ENCODE assay signal across 17 mouse cellular contexts in the genomic region with DNA sequence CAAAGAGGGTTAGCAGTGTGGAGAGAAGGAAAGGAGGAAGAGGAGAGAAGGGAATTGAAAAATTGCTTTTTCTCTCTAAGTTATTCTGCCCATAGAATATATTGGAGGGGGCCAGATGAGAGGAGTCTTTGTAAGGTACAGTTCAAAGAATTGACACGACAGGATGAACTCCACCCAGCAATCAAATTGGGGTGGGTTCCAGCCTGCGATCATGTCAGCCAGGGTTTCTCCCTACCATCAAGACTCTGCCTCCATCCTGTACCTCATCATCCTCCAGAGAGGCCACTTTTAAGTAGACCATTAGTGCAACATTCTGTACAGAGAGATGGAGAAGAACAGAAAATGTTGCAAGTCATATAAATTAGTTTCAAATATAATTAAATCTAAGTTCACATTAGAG. TPM values are rescaled to one million over a fixed set of nuclear protein-coding genes. Genes with fewer than 3 reads are reported as not detected.
DNase-seq lines count a peak whose midpoint lies in the region; ATAC-seq and TF ChIP-seq lines count a peak whose summit lies in the region.
"Had no signal": no experiment of that assay in that cellular context is flagged by ENCODE, and none has a peak within 500 bp of the region (broad histone marks: within the 10 kb centered on the region; RNA-seq: fewer than 3 reads in every experiment).

No protein-coding gene starts in this region.

- H3K4me1 ChIP-seq in heart, embryonic 13.5 days, result peaks cover 24% of the 10 kb centered on the region
- H3K4me1 ChIP-seq in kidney, embryonic 16.5 days (ENCODE audit: insufficient read depth, low read length), result peaks cover 8% of the 10 kb centered on the region
- H3K4me1 ChIP-seq in lung, adult 2 months (ENCODE audit: control insufficient read depth, insufficient read depth, low read length), result peaks cover 9% of the 10 kb centered on the region
- H3K4me1 ChIP-seq: liver, embryonic 15.5 days had no signal

- H3K4me2 ChIP-seq in heart, embryonic 13.5 days, result 0 out of 2 replicates have a peak overlapping the region, but pooled peaks have one; percentile 12
- H3K4me2 ChIP-seq in kidney, embryonic 16.5 days (replicated peaks; ENCODE audit: low read depth, low read length), result peak overlapping the region; percentile 24; the same call in 1 of the 2 replicates
- H3K4me2 ChIP-seq: hindbrain, embryonic 15.5 days; intestine, embryonic 15.5 days; limb, embryonic 12.5 days; liver, embryonic 15.5 days; midbrain, embryonic 13.5 days; neural tube, embryonic 12.5 days had no signal

- no peaks in the 10 kb centered on the region for H3K36me3 ChIP-seq in heart, embryonic 13.5 days
- H3K36me3 ChIP-seq in kidney, embryonic 16.5 days (ENCODE audit: insufficient read depth, low read length), result no peaks in the 10 kb centered on the region
- H3K36me3 ChIP-seq: embryonic facial prominence, embryonic 10.5 days; hindbrain, embryonic 15.5 days; intestine, embryonic 15.5 days; limb, embryonic 12.5 days; liver, embryonic 15.5 days; midbrain, embryonic 13.5 days; neural tube, embryonic 12.5 days had no signal

- no peak overlapping the region for H3K4me3 ChIP-seq in heart, embryonic 13.5 days
- H3K4me3 ChIP-seq in kidney, embryonic 16.5 days (ENCODE audit: low read length), result peak overlapping the region; percentile 49
- H3K4me3 ChIP-seq in lung, adult 2 months (replicated peaks; ENCODE audit: extremely low read depth, low read depth, low read length), result peak overlapping the region; percentile 58
- H3K4me3 ChIP-seq: embryonic facial prominence, embryonic 10.5 days; hindbrain, embryonic 15.5 days; intestine, embryonic 15.5 days; limb, embryonic 12.5 days; liver, embryonic 15.5 days; midbrain, embryonic 13.5 days; neural tube, embryonic 12.5 days had no signal

- no peaks in the 10 kb centered on the region for H3K27me3 ChIP-seq in heart, embryonic 13.5 days (replicated peaks)
- H3K27me3 ChIP-seq in kidney, embryonic 16.5 days (ENCODE audit: insufficient read depth, low read length), result no peaks in the 10 kb centered on the region
- H3K27me3 ChIP-seq: hindbrain, embryonic 15.5 days; intestine, embryonic 15.5 days; liver, embryonic 15.5 days; midbrain, embryonic 13.5 days; neural tube, embryonic 12.5 days had no signal

- no peaks in the 10 kb centered on the region for H3K9me3 ChIP-seq in heart, embryonic 13.5 days
- no peaks in the 10 kb centered on the region for H3K9me3 ChIP-seq in kidney, embryonic 16.5 days (ENCODE audit: low read length)
- H3K9me3 ChIP-seq: embryonic facial prominence, embryonic 10.5 days; hindbrain, embryonic 15.5 days; intestine, embryonic 15.5 days; limb, embryonic 12.5 days; liver, embryonic 15.5 days; midbrain, embryonic 13.5 days; neural tube, embryonic 12.5 days had no signal

- intact Hi-C loops in heart, postnatal 36 days (cut with DNase I), result loop anchor here (5.0 kb wide), 1 partner anchor 58 kb away; no protein-coding TSS in a partner anchor

- no peak overlapping the region for H3K27ac ChIP-seq in heart, embryonic 13.5 days (replicated peaks)
- no peak overlapping the region for H3K27ac ChIP-seq in kidney, embryonic 16.5 days (ENCODE audit: low read length)
- H3K27ac ChIP-seq: embryonic facial prominence, embryonic 10.5 days; hindbrain, embryonic 15.5 days; intestine, embryonic 15.5 days; limb, embryonic 12.5 days; liver, embryonic 15.5 days; midbrain, embryonic 13.5 days; neural tube, embryonic 12.5 days; stomach, postnatal 0 days had no signal

- no peak for TF ChIP-seq CTCF in lung, adult 2 months (IDR thresholded peaks at IDR 0.05; ENCODE audit: insufficient read depth, low read length)

- WGBS in heart, embryonic 13.5 days, result 64% methylated on average over 2 of the region's 2 CpGs
- 69% methylated on average over 2 of the region's 2 CpGs for WGBS in kidney, embryonic 16.5 days
- 38% methylated on average over 2 of the region's 2 CpGs for WGBS in lung, adult 2 months

- no peak for ATAC-seq in heart, embryonic 13.5 days (ENCODE audit: extremely low read depth, insufficient number of reproducible peaks, low FRiP score, low TSS enrichment)
- no peak for ATAC-seq in kidney, embryonic 16.5 days (ENCODE audit: low FRiP score, low TSS enrichment)
- ATAC-seq: intestine, embryonic 15.5 days; midbrain, embryonic 13.5 days had no signal

- no peak overlapping the region for H3K9ac ChIP-seq in heart, embryonic 13.5 days
- no peak overlapping the region for H3K9ac ChIP-seq in kidney, embryonic 16.5 days (replicated peaks; ENCODE audit: low read length)
- H3K9ac ChIP-seq: hindbrain, embryonic 15.5 days; intestine, embryonic 15.5 days; limb, embryonic 12.5 days; liver, embryonic 15.5 days; midbrain, embryonic 13.5 days; neural tube, embryonic 12.5 days had no signal

- no peak for DNase-seq in heart, postnatal 36 days
- DNase-seq in kidney, postnatal 4 days, result no peak
- DNase-seq in lung, adult 2 months, result no peak
- no peak for DNase-seq in lung, postnatal 25 days (ENCODE audit: low spot score)
- DNase-seq in adrenal gland, postnatal 10 days, result no peak
- DNase-seq: cerebellum, adult 8-10 months had no signal

- TF ChIP-seq POLR2A in lung, adult 2 months (IDR thresholded peaks at IDR 0.05; ENCODE audit: borderline replicate concordance, extremely low read depth, low read depth, low read length), result no peak

RNA-seq across cellular contexts. Expression of a gene that starts 2.3 kb away (rescaled TPM):
- polyA plus RNA-seq in heart, embryonic 13.5 days (2015; fragmentation: Nextera tagmentation; extraction: Ambion mirVana), result 13.1 and 13.8 TPM in 2 replicates
- 100 to 1,000 TPM in 1 of 2 experiments, 10 to 100 TPM in 1; 76.3 to 113 TPM for total RNA-seq in heart, postnatal 36 days (2021)
- 28.8 and 29.0 TPM in 2 replicates for polyA plus RNA-seq in kidney, embryonic 16.5 days (2015; fragmentation: Nextera tagmentation; extraction: Ambion mirVana)
- 50.2 and 76.9 TPM in 2 replicates for polyA plus RNA-seq in lung, adult 2 months (2012; rRNA removed)
- 10 to 100 TPM; 53.9 to 57.3 TPM for total RNA-seq in adrenal gland, postnatal 10 days (2021)
- polyA plus RNA-seq: C2C12 had no signal
